Mouse (Mus musculus) liver, embryonic 14.5 days (tissue): Measurements from ENCODE around the gene Ntsr2.
A peak's percentile ranks its signal among the peaks of the same experiment; 100 is the strongest.

ENCODE experiments used
- CTCF ChIP-seq: IDR thresholded peaks from 2 replicates; pipeline ENCODE4 v1.5.1; 2016; ENCODE audit warnings: antibody characterized with exemption, low read depth, control low read depth
- EP300 ChIP-seq: IDR thresholded peaks from 2 replicates; pipeline ENCODE4 v1.6.1; 2016; ENCODE audit warnings: antibody characterized with exemption, low read depth

GRCm38 (mm10) chr12:16639078-16639771, 14.0 kb upstream of the Ntsr2 start:
- peak; percentile 35 for TF ChIP-seq CTCF
- no peak for TF ChIP-seq EP300
